Mouse (Mus musculus) forebrain, embryonic 15.5 days (tissue): ENCODE measurements around the gene Ube3a. TPM values are rescaled to one million over a fixed set of nuclear protein-coding genes. Genes with fewer than 3 reads are reported as not detected.

Experiments
- ATAC-seq: fragments of 200-750 bp; cut with Nextera tagmentation; replicated peaks from 2 replicates; pipeline ENCODE4 v1.8.0; 2017; ENCODE audit warnings: mild to moderate bottlenecking, moderate TSS enrichment, moderate library complexity
- H3K27ac ChIP-seq: fragments of 300-500 bp; sonication (generic); replicated peaks from 2 replicates; pipeline ENCODE4 v1.5.1; 2015; ENCODE audit warnings: mild to moderate bottlenecking, inconsistent platforms
- H3K27me3 ChIP-seq: fragments of 300-500 bp; sonication (generic); 2 replicates; pipeline ENCODE4 v1.6.1; 2015; ENCODE audit warnings: inconsistent platforms
- H3K36me3 ChIP-seq: fragments of 300-500 bp; sonication (generic); 2 replicates; pipeline ENCODE4 v1.6.1; 2015; ENCODE audit warnings: mild to moderate bottlenecking, inconsistent platforms
- H3K4me1 ChIP-seq: fragments of 300-500 bp; sonication (generic); 2 replicates; pipeline ENCODE4 v1.6.1; 2015; ENCODE audit warnings: inconsistent platforms
- H3K4me2 ChIP-seq: fragments of 300-500 bp; sonication (generic); replicated peaks from 2 replicates; pipeline ENCODE4 v1.6.1; 2015; ENCODE audit warnings: mild to moderate bottlenecking, inconsistent platforms
- H3K4me3 ChIP-seq: fragments of 300-500 bp; sonication (generic); 2 replicates; pipeline ENCODE4 v1.5.1; 2015; ENCODE audit warnings: mild to moderate bottlenecking, inconsistent platforms
- H3K9ac ChIP-seq: fragments of 300-500 bp; sonication (generic); replicated peaks from 2 replicates; pipeline ENCODE4 v1.6.1; 2015; ENCODE audit warnings: mild to moderate bottlenecking, inconsistent platforms
- H3K9me3 ChIP-seq: fragments of 300-500 bp; sonication (generic); 2 replicates; pipeline ENCODE4 v1.6.1; 2016; ENCODE audit warnings: inconsistent platforms
- WGBS: fragments of 180-500 bp; shearing (Covaris S2); methylation state at CpG from one replicate; pipeline ENCODE4 v1.1.7; 2015; ENCODE audit warnings: mixed read lengths; 5-methylcytosine and 5-hydroxymethylcytosine counted together
- polyA plus RNA-seq: library from polyadenylated mRNA; unstranded; fragments of >200 nt; fragmentation: Nextera tagmentation; extraction: Ambion mirVana; gene quantifications from 2 replicates; pipeline ENCODE4 v1.2.1, GENCODE M21; 2015

Ube3a gene
- 190 and 201 TPM in 2 replicates for polyA plus RNA-seq

DNA sequence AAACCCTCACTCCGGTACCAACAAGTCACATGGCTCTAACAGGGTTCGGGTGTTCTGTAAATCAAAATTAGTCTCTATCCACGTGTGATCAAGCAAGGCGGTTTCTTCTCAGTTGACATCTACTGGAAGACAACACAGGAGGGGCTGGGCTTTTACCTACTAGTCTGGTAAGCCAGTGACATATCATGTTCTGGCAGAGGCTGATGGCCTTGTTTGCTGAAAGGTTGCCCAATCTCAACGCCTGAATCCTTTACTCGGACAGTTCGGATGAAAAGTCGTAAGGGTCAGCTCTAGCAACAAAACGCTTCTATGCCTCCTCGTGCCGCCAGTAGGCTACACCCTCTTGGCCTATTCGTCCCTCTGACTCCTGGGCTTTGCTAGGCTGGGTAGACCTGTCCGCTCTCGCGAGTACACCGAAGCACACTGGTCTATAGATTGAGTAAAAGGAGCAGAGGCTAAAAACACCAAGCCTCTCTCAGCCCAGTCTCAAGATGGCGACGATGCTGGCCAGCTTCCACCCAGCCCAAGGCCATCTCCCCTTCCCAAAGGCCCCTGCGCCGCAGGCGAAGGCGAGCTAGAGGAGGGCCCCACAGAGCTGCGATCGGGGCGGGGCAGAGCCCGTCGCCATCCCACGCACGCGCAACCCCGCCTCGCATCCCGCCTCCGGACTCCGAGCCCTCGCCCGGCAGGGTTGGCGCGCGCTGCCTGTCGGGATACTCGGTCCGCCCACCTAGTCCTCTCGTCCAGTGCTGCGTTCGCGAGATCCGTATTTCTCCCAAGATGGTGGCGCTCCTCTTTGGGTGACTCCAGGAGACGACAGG is at the start of gene Ube3a:
Ube3a (plus strand) TSS at position 706 of the 821 bp plus-strand sequence.
- Histone ChIP-seq H3K9ac (peak within 1 kb of the TSS; percentile 92), H3K27me3 (no peaks in the 10 kb centered on the region), H3K36me3 (no peaks in the 10 kb centered on the region), H3K9me3 (no peaks in the 10 kb centered on the region), H3K4me2 (peak within 1 kb of the TSS; percentile 65), H3K4me3 (peak within 1 kb of the TSS; percentile 80), H3K4me1 (peaks cover 16% of the 10 kb centered on the region), H3K27ac (peak within 1 kb of the TSS; percentile 99)
- peak; percentile 98 for ATAC-seq
- 1% methylated on average over 50 of the region's 50 CpGs for WGBS

DNA sequence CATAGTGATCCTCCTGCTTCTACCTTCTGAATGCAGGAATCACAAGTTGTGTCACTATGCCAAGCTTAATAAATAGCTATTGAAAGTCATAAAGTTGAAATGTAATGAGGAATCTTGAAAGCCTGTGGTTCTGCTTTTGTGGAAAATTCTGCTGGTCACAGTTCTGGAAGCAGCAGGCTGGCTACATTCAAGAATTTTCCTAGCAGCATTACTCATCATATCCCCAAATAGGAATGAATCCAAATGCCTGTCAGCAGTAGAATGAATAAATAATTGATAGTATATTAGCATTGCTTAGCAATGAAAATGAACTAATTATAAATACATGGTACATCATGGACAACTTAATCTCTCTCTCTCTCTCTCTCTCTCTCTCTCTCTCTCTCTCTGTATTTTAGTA is 35.7 kb upstream of the Ube3a start:
- H3K9ac ChIP-seq = no peak overlapping the region
- H3K27me3 ChIP-seq = no peaks in the 10 kb centered on the region
- no peak for ATAC-seq
- no peaks in the 10 kb centered on the region for H3K36me3 ChIP-seq
- no peaks in the 10 kb centered on the region for H3K4me1 ChIP-seq
- H3K4me2 ChIP-seq = no peak overlapping the region
- no peak overlapping the region for H3K4me3 ChIP-seq
- no peak overlapping the region for H3K27ac ChIP-seq
- H3K9me3 ChIP-seq = no peaks in the 10 kb centered on the region

DNA sequence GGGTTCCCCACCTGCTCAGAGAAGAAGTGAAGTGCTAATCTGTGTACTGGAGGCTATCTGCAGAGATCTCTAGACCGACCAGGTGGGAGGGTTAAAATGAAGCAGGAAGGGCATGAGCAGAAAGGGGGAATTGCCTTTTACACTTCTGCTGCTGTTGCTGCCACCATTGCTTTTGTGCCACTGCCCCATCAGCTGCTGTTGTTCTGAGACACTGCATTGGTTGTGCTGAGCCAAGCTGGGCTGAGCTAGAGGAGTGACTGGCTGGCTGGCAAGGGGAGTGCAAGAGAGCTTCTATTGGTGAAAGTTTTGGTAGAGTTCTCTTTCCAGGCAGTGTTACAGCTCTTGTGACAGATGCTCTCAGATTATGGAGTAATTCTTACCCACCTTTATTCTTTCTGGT is 13.6 kb upstream of the Ube3a start:
- WGBS = 87% methylated on average over 1 of the region's 1 CpGs
- H3K9me3 ChIP-seq = 0 out of 2 replicates have a peak, but pooled peaks cover 17% of the 10 kb centered on the region
- no peak overlapping the region for H3K27ac ChIP-seq
- ATAC-seq = no peak
- no peak overlapping the region for H3K4me2 ChIP-seq
- H3K4me3 ChIP-seq = no peak overlapping the region
- no peaks in the 10 kb centered on the region for H3K36me3 ChIP-seq
- H3K4me1 ChIP-seq = no peaks in the 10 kb centered on the region
- H3K9ac ChIP-seq = no peak overlapping the region
- no peaks in the 10 kb centered on the region for H3K27me3 ChIP-seq

DNA sequence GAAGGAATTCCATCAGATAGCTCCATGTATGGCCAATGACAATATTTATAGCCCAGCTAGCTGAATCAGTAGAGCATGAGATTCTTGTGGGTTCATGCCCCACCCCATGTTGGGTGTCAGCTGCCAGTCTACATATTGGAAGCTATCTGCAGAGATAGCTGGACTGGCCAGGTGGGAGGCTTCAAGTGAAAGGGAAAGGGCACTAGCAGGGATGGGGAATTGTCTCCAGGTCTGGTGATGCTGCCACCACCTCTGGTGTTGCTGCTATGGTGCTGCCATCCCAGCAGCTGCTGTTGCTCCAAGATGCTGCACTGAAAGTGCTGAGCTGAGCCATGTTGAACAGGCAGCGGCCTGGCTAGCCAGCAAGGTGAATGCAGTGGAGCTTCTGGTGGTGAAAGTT is 7.3 kb upstream of the Ube3a start:
- no peaks in the 10 kb centered on the region for H3K36me3 ChIP-seq
- WGBS = 90% methylated on average over 1 of the region's 1 CpGs
- no peak for ATAC-seq

DNA sequence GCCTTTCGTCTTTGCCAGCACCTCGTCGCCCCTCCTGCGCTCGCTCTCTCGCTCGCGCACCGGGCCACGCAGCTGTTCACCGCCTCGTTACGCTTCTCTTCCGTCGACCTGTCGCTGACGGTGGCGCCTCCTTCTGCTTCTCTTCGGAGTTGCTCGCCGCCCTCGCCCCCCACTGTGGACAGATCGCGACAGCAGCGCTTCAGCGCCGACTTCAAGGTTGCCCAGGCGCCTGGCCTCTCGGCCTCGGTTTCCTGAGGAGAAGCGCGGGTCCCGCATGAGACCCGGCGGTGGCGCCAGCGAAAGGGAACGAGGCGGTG is 274 bp downstream of the Ube3a start:
- peak; percentile 80 for ATAC-seq
- Histone ChIP-seq H3K4me1 (peaks cover 16% of the 10 kb centered on the region), H3K4me2 (peak overlapping the region; percentile 65), H3K9ac (peak overlapping the region; percentile 92), H3K27ac (peak overlapping the region; percentile 99), H3K4me3 (peak overlapping the region; percentile 80), H3K27me3 (no peaks in the 10 kb centered on the region), H3K9me3 (no peaks in the 10 kb centered on the region), H3K36me3 (no peaks in the 10 kb centered on the region)
- WGBS = under 1% methylated on average over 39 of the region's 39 CpGs

More for the DNA sequence above, 7.3 kb upstream of the Ube3a start:
- Histone ChIP-seq H3K27ac (no peak overlapping the region), H3K9me3 (no peaks in the 10 kb centered on the region), H3K4me3 (no peak overlapping the region), H3K27me3 (no peaks in the 10 kb centered on the region), H3K9ac (no peak overlapping the region), H3K4me1 (no peaks in the 10 kb centered on the region), H3K4me2 (no peak overlapping the region)

DNA sequence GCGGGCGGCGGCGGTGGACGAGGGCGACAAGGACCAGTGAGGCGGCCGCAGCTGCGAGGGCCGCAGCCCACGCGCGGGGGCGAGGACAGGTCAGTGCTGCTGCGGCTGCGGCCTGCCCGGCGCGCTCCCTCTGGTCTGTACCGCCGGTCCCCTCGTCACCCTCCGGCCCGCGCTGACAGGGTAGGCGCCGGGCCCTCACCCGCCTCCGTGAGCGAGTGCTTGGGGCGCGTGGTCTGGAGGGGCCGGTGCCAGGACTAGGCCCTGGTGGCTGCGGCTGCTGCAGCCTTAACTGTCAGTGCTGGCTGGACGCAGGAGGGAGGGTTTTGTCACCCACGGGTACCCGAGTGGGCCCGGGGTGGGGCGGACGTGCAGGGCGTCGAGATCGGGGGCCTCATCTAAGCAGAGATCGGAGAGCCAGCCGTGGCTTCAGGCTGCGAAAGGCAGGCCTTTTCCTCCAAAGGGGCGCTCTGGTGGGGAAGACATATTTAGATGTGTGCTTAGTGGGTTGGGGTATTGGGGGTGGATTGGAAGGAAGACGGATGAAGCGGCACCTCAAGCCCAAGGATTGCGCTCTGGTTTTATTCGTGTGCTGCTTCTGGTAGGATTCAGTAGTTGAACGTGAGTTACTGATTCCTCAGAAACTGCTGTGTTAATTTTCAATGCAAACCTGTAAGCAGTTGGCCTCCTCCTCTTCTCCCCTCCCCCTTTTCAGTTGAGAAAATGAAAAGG is 797 bp downstream of the Ube3a start:
- ATAC-seq = peak; percentile 68

DNA sequence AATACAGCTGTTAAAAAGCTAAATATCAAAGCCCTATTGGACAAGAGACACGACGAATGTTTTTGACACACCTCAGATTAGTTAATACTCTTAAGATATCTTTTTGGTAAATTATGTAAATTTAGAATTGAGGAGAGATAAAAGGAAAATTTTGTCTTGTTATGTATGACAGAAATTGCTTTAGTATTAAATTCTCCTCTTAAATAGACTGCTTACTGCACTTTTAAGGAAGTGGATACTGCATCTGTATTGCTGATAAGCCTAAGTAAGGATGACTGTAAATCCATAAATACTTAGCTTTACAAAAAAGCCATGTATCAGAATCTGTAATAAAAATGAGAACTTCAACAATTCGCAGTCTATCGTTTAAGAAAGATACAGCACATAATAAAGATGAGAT is 1.8 kb downstream of the Ube3a start:
- H3K4me2 ChIP-seq = peak overlapping the region; percentile 65
- no peak overlapping the region for H3K27ac ChIP-seq
- peak overlapping the region; percentile 92 for H3K9ac ChIP-seq
- peak overlapping the region; percentile 80 for H3K4me3 ChIP-seq
- no peak for ATAC-seq
- peaks cover 19% of the 10 kb centered on the region for H3K4me1 ChIP-seq
- no peaks in the 10 kb centered on the region for H3K36me3 ChIP-seq
- no peaks in the 10 kb centered on the region for H3K27me3 ChIP-seq
- 51% methylated on average over 4 of the region's 4 CpGs for whole genome bisulfite sequencing
- H3K9me3 ChIP-seq = no peaks in the 10 kb centered on the region

More for the DNA sequence above, 797 bp downstream of the Ube3a start:
- Histone ChIP-seq H3K9ac (peak overlapping the region; percentile 92), H3K4me1 (peaks cover 18% of the 10 kb centered on the region), H3K9me3 (no peaks in the 10 kb centered on the region), H3K27me3 (no peaks in the 10 kb centered on the region), H3K27ac (peak overlapping the region; percentile 99), H3K4me3 (peak overlapping the region; percentile 80), H3K36me3 (no peaks in the 10 kb centered on the region), H3K4me2 (peak overlapping the region; percentile 65)
- WGBS = under 1% methylated on average over 52 of the region's 52 CpGs

DNA sequence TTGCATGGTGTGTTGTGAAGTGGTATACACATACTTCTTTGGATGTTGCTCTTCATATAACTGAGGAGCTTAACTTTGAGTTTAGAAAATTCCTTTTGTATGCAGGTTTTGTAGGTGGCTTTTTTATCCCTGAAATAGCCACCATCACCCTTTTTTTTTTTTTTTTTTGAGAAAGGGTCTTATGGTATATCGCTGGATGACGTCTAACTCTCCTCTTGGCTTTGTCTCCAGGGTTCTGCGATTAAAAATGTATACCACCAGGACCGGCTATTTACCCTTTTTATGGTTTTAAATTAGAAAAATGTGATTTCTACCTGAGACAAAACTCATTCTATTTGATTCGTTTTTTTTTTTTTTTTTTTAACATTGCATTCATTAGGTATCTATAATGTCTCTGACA is 2.2 kb downstream of the Ube3a start:
- Histone ChIP-seq H3K4me1 (peaks cover 19% of the 10 kb centered on the region), H3K9ac (peak overlapping the region; percentile 22; the same call in 1 of the 2 replicates), H3K27me3 (no peaks in the 10 kb centered on the region), H3K4me2 (peak overlapping the region; percentile 65), H3K9me3 (no peaks in the 10 kb centered on the region), H3K4me3 (peak overlapping the region; percentile 80), H3K27ac (no peak overlapping the region), H3K36me3 (no peaks in the 10 kb centered on the region)
- 47% methylated on average over 5 of the region's 5 CpGs for WGBS
- no peak for ATAC-seq

DNA sequence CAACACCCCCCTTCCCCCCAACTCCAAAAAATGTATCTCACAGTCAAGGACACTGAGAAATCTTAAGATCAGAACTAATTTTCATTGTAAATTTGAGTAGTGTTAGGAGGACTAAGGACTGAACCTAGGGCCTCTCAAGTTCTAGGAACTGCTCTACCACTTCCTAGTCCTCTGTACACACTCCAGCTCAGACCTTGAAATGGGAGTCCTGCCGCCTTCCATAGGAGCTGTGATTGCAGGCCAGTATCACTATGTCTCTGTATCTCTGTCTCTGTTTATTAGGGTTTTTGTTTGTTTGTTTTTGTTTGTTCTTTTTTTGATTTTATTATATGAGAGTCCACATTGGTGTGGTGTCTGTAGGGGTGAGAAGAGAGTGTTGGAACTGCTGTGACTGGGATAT is 3.4 kb downstream of the Ube3a start:
- Histone ChIP-seq H3K4me1 (peaks cover 19% of the 10 kb centered on the region), H3K36me3 (no peaks in the 10 kb centered on the region), H3K9me3 (no peaks in the 10 kb centered on the region), H3K27me3 (no peaks in the 10 kb centered on the region), H3K4me3 (no peak overlapping the region), H3K27ac (no peak overlapping the region), H3K9ac (no peak overlapping the region), H3K4me2 (peak overlapping the region; percentile 25)
- no peak for ATAC-seq
- 75% methylated on average over 1 of the region's 1 CpGs for WGBS

DNA sequence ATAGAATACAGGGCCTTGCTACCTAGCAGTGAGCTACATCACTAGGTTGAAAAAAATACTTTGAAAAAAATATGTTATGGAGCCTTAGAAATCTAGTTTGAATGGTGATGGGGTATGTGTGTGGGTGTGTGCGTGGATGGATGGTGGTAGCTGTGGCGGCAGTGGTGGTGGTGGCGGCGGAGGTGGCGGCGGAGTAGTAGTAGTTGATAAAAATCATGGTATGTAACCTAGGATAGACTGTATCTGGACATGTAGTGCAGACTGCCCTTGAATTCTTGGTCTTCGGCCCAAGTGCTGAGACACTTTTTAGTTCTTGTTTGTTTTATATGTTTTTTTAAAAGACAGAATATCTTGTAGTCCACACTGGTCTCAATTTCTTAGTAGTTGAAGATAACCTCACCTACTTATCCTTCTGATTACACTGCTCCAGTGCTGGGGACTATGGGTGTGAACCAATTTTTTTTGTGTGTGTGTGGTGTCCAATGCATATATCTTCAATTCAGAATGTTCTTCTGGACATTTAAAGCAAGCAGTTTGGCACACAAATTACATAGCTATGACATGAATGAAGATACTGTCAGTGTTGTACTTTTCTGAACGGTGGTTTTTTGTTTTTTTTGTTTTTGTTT is 6.3 kb downstream of the Ube3a start:
- H3K36me3 ChIP-seq = no peaks in the 10 kb centered on the region
- peaks cover 19% of the 10 kb centered on the region for H3K4me1 ChIP-seq
- H3K9ac ChIP-seq = no peak overlapping the region
- H3K27ac ChIP-seq = no peak overlapping the region
- no peak overlapping the region for H3K4me2 ChIP-seq
- H3K9me3 ChIP-seq = no peaks in the 10 kb centered on the region
- ATAC-seq = no peak
- H3K4me3 ChIP-seq = no peak overlapping the region
- no peaks in the 10 kb centered on the region for H3K27me3 ChIP-seq
- 97% methylated on average over 8 of the region's 8 CpGs for WGBS

DNA sequence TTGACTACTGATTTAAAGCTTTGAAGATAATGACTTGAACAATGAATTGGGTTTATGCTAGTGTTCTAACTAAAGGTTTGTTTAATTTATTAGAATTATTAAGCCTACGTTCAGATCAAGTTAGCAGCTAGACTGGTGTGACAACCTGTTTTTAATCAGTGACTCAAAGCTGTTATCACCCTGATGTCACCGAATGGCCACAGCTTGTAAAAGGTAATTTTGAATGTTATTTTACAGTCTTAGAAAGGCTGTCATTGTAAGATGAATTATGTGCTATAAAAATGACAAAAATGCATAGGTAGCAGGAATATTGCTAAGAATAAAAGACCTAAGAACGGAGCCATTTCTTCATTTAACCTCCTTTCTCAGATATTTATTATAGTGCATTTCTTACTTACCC is 14.7 kb downstream of the Ube3a start:
- Histone ChIP-seq H3K9ac (no peak overlapping the region), H3K4me3 (no peak overlapping the region), H3K36me3 (peaks cover 4% of the 10 kb centered on the region; the same call in 1 of the 2 replicates), H3K27ac (no peak overlapping the region), H3K4me1 (no peaks in the 10 kb centered on the region), H3K9me3 (no peaks in the 10 kb centered on the region), H3K4me2 (no peak overlapping the region), H3K27me3 (no peaks in the 10 kb centered on the region)
- ATAC-seq = no peak
- WGBS = 81% methylated on average over 3 of the region's 3 CpGs

DNA sequence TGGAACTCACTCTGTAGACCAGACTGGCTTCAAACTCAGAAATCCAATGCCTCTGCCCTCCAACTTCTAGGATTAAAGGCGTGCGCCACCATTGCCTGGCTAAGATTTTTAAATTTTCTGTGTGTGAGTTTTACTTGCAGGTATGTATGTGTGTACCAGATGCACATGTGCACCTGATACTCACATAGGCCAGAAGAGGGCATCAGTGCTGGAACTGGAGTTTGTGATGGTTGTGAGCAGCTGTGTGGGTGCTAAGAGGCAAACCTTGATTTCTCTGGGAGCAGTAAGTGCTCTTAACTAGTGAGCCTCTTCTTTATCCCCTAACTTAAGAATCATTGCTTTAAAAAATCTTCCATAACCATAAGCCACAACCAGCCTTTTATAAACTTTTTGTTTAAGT is 17.0 kb downstream of the Ube3a start:
- Histone ChIP-seq H3K4me3 (no peak overlapping the region), H3K36me3 (peaks cover 7% of the 10 kb centered on the region), H3K9ac (no peak overlapping the region), H3K27ac (no peak overlapping the region), H3K4me2 (no peak overlapping the region), H3K27me3 (no peaks in the 10 kb centered on the region), H3K9me3 (no peaks in the 10 kb centered on the region), H3K4me1 (no peaks in the 10 kb centered on the region)
- WGBS = 97% methylated on average over 2 of the region's 2 CpGs
- no peak for ATAC-seq
